Mouse (Mus musculus): ENCODE results near the gene Sdccag8. TPM values are rescaled to one million over a fixed set of nuclear protein-coding genes. Genes with fewer than 3 reads are reported as not detected.

The Sdccag8 gene
- total RNA-seq (2015), result 9.4 and 12.8 TPM in 2 replicates
- total RNA-seq (2017), result 23.2 and 25.4 TPM in 2 replicates

- ATAC-seq (replicated peaks; ENCODE audit: poor library complexity), result peak; percentile 76
Observed at GRCm38 (mm10) chr1:176814591-176815062, at the start of gene Sdccag8. Gene Sdccag8, plus strand, starts transcription at chr1:176814660.

DNA sequence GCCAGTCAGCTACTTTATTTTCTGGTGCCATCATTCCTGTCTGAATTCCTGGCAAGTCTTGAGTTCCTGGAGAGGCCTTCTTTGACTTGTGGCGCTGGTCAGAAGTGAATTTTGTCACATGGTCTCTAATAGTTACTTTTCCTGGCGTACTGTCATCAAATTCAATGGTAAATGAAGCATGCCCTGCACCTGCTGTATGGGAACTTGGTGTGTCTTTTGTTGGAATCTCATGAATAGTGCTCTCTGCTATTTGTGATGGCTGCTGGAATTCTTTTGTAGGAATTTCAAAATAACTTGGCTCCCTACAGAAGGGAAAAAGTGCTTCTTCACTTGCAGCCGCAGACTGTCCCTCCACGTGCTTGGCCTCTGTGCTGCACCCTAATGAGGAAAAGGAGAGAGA lies 39.9 kb upstream of the Sdccag8 start:
- ATAC-seq (replicated peaks; ENCODE audit: poor library complexity), result no peak

GRCm38 (mm10) chr1:176789326-176789725 lies 25.1 kb upstream of the Sdccag8 start:
- ATAC-seq (replicated peaks; ENCODE audit: poor library complexity), result no peak

DNA sequence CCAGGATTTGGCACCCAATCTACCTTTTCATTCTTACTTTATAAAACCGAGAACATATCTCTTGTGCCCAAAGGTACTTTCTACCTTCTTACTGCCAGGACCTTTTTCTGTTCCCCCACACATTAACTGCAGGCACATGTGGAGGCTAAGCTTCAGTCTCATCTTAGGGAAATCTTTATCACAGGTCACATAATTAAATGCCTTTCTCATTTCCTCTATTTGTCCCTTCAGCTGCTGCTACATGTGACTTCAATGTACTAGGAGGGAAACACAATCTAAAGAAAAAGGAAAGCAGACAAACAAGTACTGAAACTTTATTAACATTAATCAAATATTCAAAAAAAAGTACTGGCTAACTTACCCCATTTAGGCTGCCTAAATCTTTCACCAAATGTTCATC lies 22.3 kb upstream of the Sdccag8 start:
- no peak for ATAC-seq (replicated peaks; ENCODE audit: poor library complexity)

DNA sequence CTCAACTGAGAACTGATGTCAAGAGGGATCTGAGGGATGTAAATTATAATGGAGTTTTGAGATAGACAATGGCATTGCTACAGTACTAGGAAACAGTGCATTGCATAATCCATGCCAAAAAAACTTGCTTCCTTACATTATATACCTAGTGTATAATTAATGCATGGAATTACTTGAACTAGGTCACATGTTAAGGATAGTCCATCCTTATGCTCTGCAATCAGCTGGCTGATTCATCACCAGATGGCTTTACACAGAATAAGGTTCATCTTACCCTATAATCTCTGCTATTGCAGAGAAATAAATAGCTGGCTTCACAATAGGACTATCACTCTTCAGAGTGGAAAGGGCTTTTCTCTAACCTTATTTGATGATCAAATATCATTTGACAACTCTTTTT lies 15.8 kb upstream of the Sdccag8 start:
- no peak for ATAC-seq (replicated peaks; ENCODE audit: poor library complexity)

DNA sequence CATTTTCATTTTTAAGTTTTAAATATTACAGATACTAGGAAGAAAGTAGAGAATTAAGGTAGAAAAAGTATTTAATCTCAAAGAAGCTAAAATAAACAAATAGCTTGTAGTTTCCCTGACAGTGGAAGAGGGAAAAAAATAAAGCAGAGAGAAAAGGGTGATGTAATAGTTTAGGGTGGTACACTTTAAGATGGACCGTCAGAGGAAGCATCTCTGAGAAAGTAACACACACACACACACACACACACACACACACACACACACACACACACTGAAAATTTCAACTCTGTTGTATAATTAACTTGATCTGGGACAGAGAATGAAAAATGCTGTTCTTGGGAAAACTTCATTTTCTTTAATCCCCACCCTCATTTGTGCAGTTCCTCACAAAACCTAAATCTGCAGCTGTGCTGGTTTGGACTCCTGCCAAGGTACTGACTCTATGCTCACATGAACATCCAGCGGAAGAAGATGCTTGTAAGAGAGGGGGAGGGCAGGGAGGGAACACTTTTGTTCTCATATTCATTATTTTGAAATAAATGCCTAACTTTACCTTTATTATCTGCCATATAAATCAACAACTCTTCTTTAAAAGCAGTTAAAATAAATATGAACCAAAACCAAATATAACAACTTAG lies 13.6 kb upstream of the Sdccag8 start:
- peak; percentile 91 for ATAC-seq (replicated peaks; ENCODE audit: poor library complexity)

DNA sequence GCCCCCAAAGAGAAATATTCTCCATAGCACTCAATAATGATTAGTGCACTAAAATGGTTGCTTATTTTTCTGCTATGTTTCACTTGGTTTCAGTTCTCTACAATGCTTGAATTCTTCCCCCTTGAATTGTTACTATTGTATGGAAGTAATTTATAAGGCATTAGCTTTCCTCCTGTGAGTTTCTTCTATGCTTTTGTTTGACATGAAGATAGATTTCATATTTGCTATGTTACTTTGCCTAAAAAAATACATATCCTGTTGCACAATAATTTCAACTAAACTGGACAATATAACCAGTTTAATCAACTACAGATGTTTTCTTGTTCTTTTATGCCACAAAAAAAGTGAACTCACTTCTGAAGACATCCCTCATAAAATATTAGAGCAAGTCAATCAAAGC lies 4.3 kb upstream of the Sdccag8 start:
- ATAC-seq (replicated peaks; ENCODE audit: poor library complexity), result no peak

GRCm38 (mm10) chr1:176811892-176812291 lies 2.6 kb upstream of the Sdccag8 start:
- ATAC-seq (replicated peaks; ENCODE audit: poor library complexity), result no peak

- no peak for ATAC-seq (replicated peaks; ENCODE audit: poor library complexity)
Observed at GRCm38 (mm10) chr1:176812491-176813291, 1.8 kb upstream of the Sdccag8 start.

DNA sequence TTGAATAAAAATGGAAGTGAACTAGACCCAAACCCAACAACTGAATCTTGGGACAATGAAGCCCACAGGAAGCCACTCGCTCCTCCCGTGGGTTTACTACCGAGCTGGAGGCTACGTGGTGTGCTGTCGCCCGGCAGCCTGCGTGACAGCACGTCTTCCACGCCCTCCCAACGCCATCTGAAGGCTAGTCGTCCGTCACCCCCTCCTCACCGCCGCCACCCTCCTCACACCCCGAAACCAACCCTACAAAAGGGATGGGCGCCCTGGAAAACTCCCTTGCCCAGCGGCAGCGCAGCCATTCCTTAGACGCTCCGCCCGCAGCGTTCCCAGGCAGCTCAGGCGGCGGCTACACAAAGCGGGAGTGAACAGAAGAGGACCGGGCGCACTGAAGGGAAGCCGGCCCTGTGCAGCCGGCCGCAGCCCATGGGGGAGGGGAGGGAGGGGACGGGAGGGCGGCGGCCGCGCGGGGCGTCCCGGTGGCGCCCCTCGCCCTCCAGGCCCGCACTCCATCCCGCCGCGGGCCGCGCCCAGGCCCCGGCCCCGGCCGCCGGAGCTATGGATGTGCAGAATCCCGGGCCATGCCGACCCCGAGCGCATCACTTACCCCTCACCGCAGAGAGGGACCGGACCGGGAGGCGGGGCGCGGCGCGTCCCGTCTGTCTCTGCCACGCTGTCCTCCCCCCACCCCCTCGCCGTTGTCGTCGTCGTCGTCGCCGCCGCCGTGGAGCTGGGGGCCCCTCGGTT lies 996 bp upstream of the Sdccag8 start:
- peak; percentile 30 for ATAC-seq (replicated peaks; ENCODE audit: poor library complexity)

DNA sequence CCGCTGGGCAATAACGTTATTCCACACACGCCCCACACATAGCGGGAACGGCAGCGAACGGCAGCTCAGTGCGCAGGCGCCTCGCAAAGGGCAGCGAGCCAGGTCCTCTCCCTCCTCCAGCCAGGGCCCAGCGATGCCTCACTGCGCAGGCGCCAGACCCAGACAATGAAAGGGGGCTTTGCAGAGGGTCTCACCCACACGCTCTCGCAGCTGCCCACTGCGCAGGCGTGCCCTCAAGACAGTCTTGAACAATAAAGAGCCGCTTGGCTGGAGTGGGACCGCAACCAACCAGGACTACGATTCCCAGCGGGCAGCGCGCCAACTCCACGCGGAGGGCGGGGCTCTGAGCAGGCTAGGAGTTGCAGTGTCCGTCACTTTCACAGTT lies 432 bp upstream of the Sdccag8 start, which contains the start of gene Cep170:
Cep170 (minus strand) TSS at position 32 of the 385 bp plus-strand sequence.
- peak; percentile 49 for ATAC-seq (replicated peaks; ENCODE audit: poor library complexity)

DNA sequence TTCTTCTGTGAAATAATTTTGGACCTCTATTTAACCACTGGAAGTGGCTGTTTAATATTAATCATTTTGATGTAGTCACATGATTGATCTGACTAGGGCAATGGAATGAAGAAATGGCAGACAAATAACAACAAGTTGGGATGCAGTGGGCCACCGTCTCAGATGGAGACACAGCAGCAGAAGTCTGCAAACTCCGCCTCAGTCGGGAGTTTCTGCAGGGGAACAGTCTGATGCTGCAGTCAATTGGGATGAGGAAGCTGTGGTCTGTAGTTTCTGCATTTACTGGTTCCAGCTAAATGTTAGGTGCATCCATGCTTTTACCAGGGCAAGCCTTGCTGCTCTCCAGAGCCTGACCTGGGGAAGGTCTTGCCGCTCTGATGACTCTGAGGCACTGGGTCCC lies 2.3 kb downstream of the Sdccag8 start:
- peak; percentile 7 for ATAC-seq (replicated peaks; ENCODE audit: poor library complexity)

- ATAC-seq (replicated peaks; ENCODE audit: poor library complexity), result no peak
Observed at GRCm38 (mm10) chr1:176818147-176818546, 3.7 kb downstream of the Sdccag8 start.

GRCm38 (mm10) chr1:176818763-176819162 lies 4.3 kb downstream of the Sdccag8 start:
- ATAC-seq (replicated peaks; ENCODE audit: poor library complexity), result no peak

DNA sequence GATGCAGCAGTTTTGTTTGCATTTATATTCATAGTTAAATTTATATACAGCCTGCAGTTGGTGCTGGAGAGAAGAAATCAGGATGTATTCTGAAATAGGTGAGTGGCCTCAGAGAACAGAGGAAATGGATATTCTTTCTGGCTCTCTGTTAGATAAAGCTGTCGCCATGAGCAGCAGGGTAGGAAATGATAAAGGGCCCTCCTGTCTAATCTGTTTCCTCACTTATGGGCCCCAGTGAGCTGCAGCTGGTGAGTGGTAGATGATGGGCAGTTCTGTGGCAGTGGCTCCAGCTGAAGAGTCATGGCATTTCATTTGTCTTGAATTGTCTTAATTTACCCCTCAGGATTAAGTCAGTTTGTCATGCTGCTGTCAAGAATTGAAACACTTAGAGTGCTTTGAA lies 7.5 kb downstream of the Sdccag8 start:
- ATAC-seq (replicated peaks; ENCODE audit: poor library complexity), result peak; percentile 60

- peak; percentile 15; the same call in 1 of the 2 replicates for ATAC-seq (replicated peaks; ENCODE audit: poor library complexity)
Observed at GRCm38 (mm10) chr1:176822949-176823348, 8.5 kb downstream of the Sdccag8 start.

- ATAC-seq (replicated peaks; ENCODE audit: poor library complexity), result 0 out of 2 replicates have a peak, but pooled peaks have one; percentile 3
Observed at GRCm38 (mm10) chr1:176823889-176824288, 9.4 kb downstream of the Sdccag8 start.

- no peak for ATAC-seq (replicated peaks; ENCODE audit: poor library complexity)
Observed at GRCm38 (mm10) chr1:176824611-176825010, 10.2 kb downstream of the Sdccag8 start.

- ATAC-seq (replicated peaks; ENCODE audit: poor library complexity), result no peak
Observed at GRCm38 (mm10) chr1:176825084-176825483, 10.6 kb downstream of the Sdccag8 start.

GRCm38 (mm10) chr1:176826186-176826585 lies 11.7 kb downstream of the Sdccag8 start:
- ATAC-seq (replicated peaks; ENCODE audit: poor library complexity), result peak; percentile 69

- ATAC-seq (replicated peaks; ENCODE audit: poor library complexity), result 0 out of 2 replicates have a peak, but pooled peaks have one; percentile 14
Observed at GRCm38 (mm10) chr1:176826931-176827330, 12.5 kb downstream of the Sdccag8 start.

Measured in megakaryocyte progenitor cell, adult 5-6 weeks (primary cell).